Mouse (Mus musculus) intestine, embryonic 14.5 days (tissue): ENCODE results near the gene Krt90. TPM values are rescaled to one million over a fixed set of nuclear protein-coding genes. Genes with fewer than 3 reads are reported as not detected.
A peak's percentile ranks its signal among the peaks of the same experiment; 100 is the strongest.
"Not testable (repeated sequence)": the region's sequence is repeated elsewhere in the genome, so short reads cannot be mapped to it uniquely, and the experiment has no call there.

Experiments
- ATAC-seq: fragments of 200-750 bp; cut with Nextera tagmentation; replicated peaks from 2 replicates; pipeline ENCODE4 v1.8.0; 2017; ENCODE audit warnings: low read depth, moderate number of reproducible peaks, moderate TSS enrichment, moderate library complexity; ENCODE audit not compliant: low FRiP score, low TSS enrichment
- DNase-seq: peaks from one replicate; pipeline ENCODE4 v3.0.0-alpha.2; 2018; ENCODE audit warnings: low spot score
- H3K27ac ChIP-seq: fragments of 300-500 bp; sonication (generic); 2 replicates; pipeline ENCODE4 v1.5.1; 2014; ENCODE audit warnings: low read depth, mild to moderate bottlenecking, control low read depth
- H3K27me3 ChIP-seq: fragments of 300-500 bp; sonication (generic); replicated peaks from 2 replicates; pipeline ENCODE4 v1.6.1; 2014; ENCODE audit warnings: low read length, control low read depth; ENCODE audit not compliant: control insufficient read depth, insufficient read depth
- H3K36me3 ChIP-seq: fragments of 300-500 bp; sonication (generic); 2 replicates; pipeline ENCODE4 v1.6.1; 2014; ENCODE audit warnings: low read length, control low read depth; ENCODE audit not compliant: control insufficient read depth, insufficient read depth
- H3K4me1 ChIP-seq: fragments of 300-500 bp; sonication (generic); replicated peaks from 2 replicates; pipeline ENCODE4 v1.6.1; 2014; ENCODE audit warnings: low read length, control low read depth, mixed read lengths; ENCODE audit not compliant: control insufficient read depth, insufficient read depth
- H3K4me2 ChIP-seq: fragments of 300-500 bp; sonication (generic); 2 replicates; pipeline ENCODE4 v1.6.1; 2014; ENCODE audit warnings: low read length
- H3K4me3 ChIP-seq: fragments of 300-500 bp; sonication (generic); 2 replicates; pipeline ENCODE4 v1.5.1; 2014; ENCODE audit warnings: low read depth, low read length, control low read depth, mixed read lengths
- H3K9ac ChIP-seq: fragments of 300-500 bp; sonication (generic); 2 replicates; pipeline ENCODE4 v1.6.1; 2014; ENCODE audit warnings: mild to moderate bottlenecking, low read length
- H3K9me3 ChIP-seq: fragments of 300-500 bp; sonication (generic); 2 replicates; pipeline ENCODE4 v1.6.1; 2016; ENCODE audit warnings: low read length, control low read depth; ENCODE audit not compliant: control insufficient read depth
- WGBS: fragments of 180-500 bp; shearing (Covaris S2); extraction: QIAGEN DNeasy Blood & Tissue Kit; methylation state at CpG from one replicate; pipeline ENCODE4 v1.1.7; 2014; 5-methylcytosine and 5-hydroxymethylcytosine counted together
- polyA plus RNA-seq: library from polyadenylated mRNA; unstranded; fragments of >200 nt; fragmentation: Nextera tagmentation; extraction: Ambion mirVana; gene quantifications from 2 replicates; pipeline ENCODE4 v1.2.1, GENCODE M21; 2014

Krt90 gene
- polyA plus RNA-seq, 1 experiment from 2014 or later: 0.07 TPM

GRCm38 (mm10) chr15:101536054-101536850 is 26.5 kb downstream of the Krt90 start:
- H3K27me3 ChIP-seq: no peaks in the 10 kb centered on the region
- ATAC-seq (no peak), DNase-seq (no peak)
- no peak overlapping the region for H3K27ac ChIP-seq
- no peaks in the 10 kb centered on the region for H3K36me3 ChIP-seq
- no peaks in the 10 kb centered on the region for H3K9me3 ChIP-seq
- no peak overlapping the region for H3K4me2 ChIP-seq
- H3K4me1 ChIP-seq: no peaks in the 10 kb centered on the region
- no peak overlapping the region for H3K4me3 ChIP-seq
- no peak overlapping the region for H3K9ac ChIP-seq
- 58% methylated on average over 9 of the region's 9 CpGs for WGBS

GRCm38 (mm10) chr15:101532720-101533119 is 30.0 kb downstream of the Krt90 start, which contains the start of gene Krt84:
TSS of gene Krt84 (minus strand) at chr15:101532820.
- 77% methylated on average over 7 of the region's 7 CpGs for WGBS
- no peak for ATAC-seq

GRCm38 (mm10) chr15:101522556-101523232 is 40.1 kb downstream of the Krt90 start:
- Histone ChIP-seq H3K4me3 (no peak overlapping the region), H3K27me3 (peaks cover 4% of the 10 kb centered on the region; the same call in 1 of the 2 replicates), H3K36me3 (no peaks in the 10 kb centered on the region), H3K4me1 (no peaks in the 10 kb centered on the region), H3K9ac (no peak overlapping the region), H3K27ac (no peak overlapping the region), H3K9me3 (no peaks in the 10 kb centered on the region), H3K4me2 (no peak overlapping the region)
- DNase-seq (no peak), ATAC-seq (no peak)
- 73% methylated on average over 4 of the region's 4 CpGs for WGBS

More at GRCm38 (mm10) chr15:101532720-101533119, 30.0 kb downstream of the Krt90 start, which contains the start of gene Krt84:
- Histone ChIP-seq H3K27me3 (no peaks in the 10 kb centered on the region), H3K4me1 (no peaks in the 10 kb centered on the region), H3K4me3 (no peak within 1 kb of the TSS), H3K27ac (no peak within 1 kb of the TSS), H3K9ac (no peak within 1 kb of the TSS), H3K9me3 (no peaks in the 10 kb centered on the region), H3K36me3 (no peaks in the 10 kb centered on the region), H3K4me2 (no peak within 1 kb of the TSS)
- no peak for DNase-seq

- H3K9ac ChIP-seq: no peak overlapping the region
- ATAC-seq (no peak), DNase-seq (peak; percentile 84)
- no peak overlapping the region for H3K27ac ChIP-seq
- H3K27me3 ChIP-seq: peaks cover 4% of the 10 kb centered on the region; the same call in 1 of the 2 replicates
- no peak overlapping the region for H3K4me3 ChIP-seq
- no peak overlapping the region for H3K4me2 ChIP-seq
- WGBS: 9% methylated on average over 2 of the region's 2 CpGs
- H3K9me3 ChIP-seq: no peaks in the 10 kb centered on the region
- no peaks in the 10 kb centered on the region for H3K4me1 ChIP-seq
- no peaks in the 10 kb centered on the region for H3K36me3 ChIP-seq
These were observed 43.0 kb downstream of the Krt90 start for GRCm38 (mm10) chr15:101519792-101520191.

GRCm38 (mm10) chr15:101517161-101517560 is 45.6 kb downstream of the Krt90 start, which contains the start of gene Gm49425:
TSS of gene Gm49425 (minus strand) at chr15:101517261.
- 71% methylated on average over 2 of the region's 2 CpGs for WGBS

GRCm38 (mm10) chr15:101508247-101508646 is 54.5 kb downstream of the Krt90 start:
- ATAC-seq (no peak), DNase-seq (no peak)
- H3K9me3 ChIP-seq: no peaks in the 10 kb centered on the region
- H3K4me3 ChIP-seq: no peak overlapping the region
- no peaks in the 10 kb centered on the region; the same call in 1 of the 2 replicates for H3K4me1 ChIP-seq
- H3K4me2 ChIP-seq: no peak overlapping the region
- no peak overlapping the region for H3K9ac ChIP-seq
- H3K27ac ChIP-seq: no peak overlapping the region
- WGBS: 45% methylated on average over 9 of the region's 9 CpGs
- H3K36me3 ChIP-seq: no peaks in the 10 kb centered on the region
- no peaks in the 10 kb centered on the region for H3K27me3 ChIP-seq

More at GRCm38 (mm10) chr15:101517161-101517560, 45.6 kb downstream of the Krt90 start, which contains the start of gene Gm49425:
- DNase-seq, H3K27me3 ChIP-seq, ATAC-seq, H3K36me3 ChIP-seq, H3K4me3 ChIP-seq, H3K27ac ChIP-seq, H3K4me2 ChIP-seq, H3K9ac ChIP-seq, H3K9me3 ChIP-seq, H3K4me1 ChIP-seq: not testable (repeated sequence)

- Histone ChIP-seq H3K27ac (no peak overlapping the region), H3K9ac (no peak overlapping the region), H3K4me1 (no peaks in the 10 kb centered on the region; the same call in 1 of the 2 replicates), H3K9me3 (no peaks in the 10 kb centered on the region), H3K36me3 (no peaks in the 10 kb centered on the region), H3K27me3 (no peaks in the 10 kb centered on the region), H3K4me2 (no peak overlapping the region), H3K4me3 (no peak overlapping the region)
- DNase-seq (no peak), ATAC-seq (no peak)
- 49% methylated on average over 14 of the region's 14 CpGs for WGBS
These were observed 55.6 kb downstream of the Krt90 start for GRCm38 (mm10) chr15:101506896-101507758.
